Mouse (Mus musculus) kidney, embryonic 15.5 days (tissue): ENCODE measurements around the gene Xrcc5. TPM values are rescaled to one million over a fixed set of nuclear protein-coding genes. Genes with fewer than 3 reads are reported as not detected.
A peak's percentile ranks its signal among the peaks of the same experiment; 100 is the strongest.

Experiments
- ATAC-seq: fragments of 200-750 bp; cut with Nextera tagmentation; replicated peaks from 2 replicates; pipeline ENCODE4 v1.8.0; 2017; ENCODE audit warnings: moderate TSS enrichment; ENCODE audit not compliant: low FRiP score
- H3K27ac ChIP-seq: fragments of 300-500 bp; sonication (generic); 2 replicates; pipeline ENCODE4 v1.5.1; 2015; ENCODE audit warnings: mild to moderate bottlenecking, inconsistent platforms
- H3K27me3 ChIP-seq: fragments of 300-500 bp; sonication (generic); 2 replicates; pipeline ENCODE4 v1.6.1; 2015; ENCODE audit warnings: inconsistent platforms
- H3K36me3 ChIP-seq: fragments of 300-500 bp; sonication (generic); 2 replicates; pipeline ENCODE4 v1.6.1; 2015; ENCODE audit warnings: inconsistent platforms
- H3K4me1 ChIP-seq: fragments of 300-500 bp; sonication (generic); 2 replicates; pipeline ENCODE4 v1.6.1; 2015; ENCODE audit warnings: inconsistent platforms
- H3K4me2 ChIP-seq: fragments of 300-500 bp; sonication (generic); 2 replicates; pipeline ENCODE4 v1.6.1; 2015; ENCODE audit warnings: moderate library complexity, mild to moderate bottlenecking, inconsistent platforms
- H3K4me3 ChIP-seq: fragments of 300-500 bp; sonication (generic); replicated peaks from 2 replicates; pipeline ENCODE4 v1.5.1; 2015; ENCODE audit warnings: mild to moderate bottlenecking, inconsistent platforms
- H3K9ac ChIP-seq: fragments of 300-500 bp; sonication (generic); 2 replicates; pipeline ENCODE4 v1.6.1; 2015; ENCODE audit warnings: mild to moderate bottlenecking, inconsistent platforms
- H3K9me3 ChIP-seq: fragments of 300-500 bp; sonication (generic); replicated peaks from 2 replicates; pipeline ENCODE4 v1.6.1; 2016; ENCODE audit warnings: inconsistent platforms
- WGBS: fragments of 180-500 bp; shearing (Covaris S2); methylation state at CpG from one replicate; pipeline ENCODE4 v1.1.7; 2015; ENCODE audit warnings: mixed read lengths; 5-methylcytosine and 5-hydroxymethylcytosine counted together
- polyA plus RNA-seq: library from polyadenylated mRNA; unstranded; fragments of >200 nt; fragmentation: Nextera tagmentation; extraction: Ambion mirVana; gene quantifications from 2 replicates; pipeline ENCODE4 v1.2.1, GENCODE M21; 2015

Xrcc5 gene
- polyA plus RNA-seq, 1 experiment from 2014 or later = 54.5 TPM

- WGBS = 82% methylated on average over 1 of the region's 1 CpGs
- Histone ChIP-seq H3K36me3 (peaks cover 23% of the 10 kb centered on the region), H3K27me3 (no peaks in the 10 kb centered on the region), H3K9me3 (no peaks in the 10 kb centered on the region), H3K4me1 (no peaks in the 10 kb centered on the region), H3K9ac (no peak overlapping the region), H3K4me3 (no peak overlapping the region), H3K4me2 (no peak overlapping the region), H3K27ac (no peak overlapping the region)
- ATAC-seq = no peak
Observed at GRCm38 (mm10) chr1:72372512-72372911, 65.3 kb downstream of the Xrcc5 start.

- WGBS = 98% methylated on average over 3 of the region's 3 CpGs
- no peak overlapping the region for H3K27ac ChIP-seq
- H3K9me3 ChIP-seq = no peaks in the 10 kb centered on the region
- no peak overlapping the region for H3K9ac ChIP-seq
- H3K4me3 ChIP-seq = no peak overlapping the region
- H3K36me3 ChIP-seq = peaks cover 23% of the 10 kb centered on the region
- no peaks in the 10 kb centered on the region for H3K4me1 ChIP-seq
- no peaks in the 10 kb centered on the region for H3K27me3 ChIP-seq
- H3K4me2 ChIP-seq = no peak overlapping the region
- no peak for ATAC-seq
Observed at GRCm38 (mm10) chr1:72372913-72373312, 65.7 kb downstream of the Xrcc5 start.

GRCm38 (mm10) chr1:72373648-72374047 lies 66.4 kb downstream of the Xrcc5 start:
- H3K36me3 ChIP-seq = peaks cover 20% of the 10 kb centered on the region
- H3K27me3 ChIP-seq = no peaks in the 10 kb centered on the region
- no peaks in the 10 kb centered on the region for H3K4me1 ChIP-seq
- H3K9me3 ChIP-seq = no peaks in the 10 kb centered on the region
- H3K27ac ChIP-seq = no peak overlapping the region
- H3K4me3 ChIP-seq = no peak overlapping the region
- H3K9ac ChIP-seq = no peak overlapping the region
- no peak for ATAC-seq
- H3K4me2 ChIP-seq = no peak overlapping the region
- WGBS = 48% methylated on average over 6 of the region's 6 CpGs

GRCm38 (mm10) chr1:72374049-72374448 lies 66.8 kb downstream of the Xrcc5 start:
- H3K36me3 ChIP-seq = peaks cover 20% of the 10 kb centered on the region
- no peak overlapping the region for H3K4me2 ChIP-seq
- no peaks in the 10 kb centered on the region for H3K27me3 ChIP-seq
- H3K9me3 ChIP-seq = no peaks in the 10 kb centered on the region
- H3K27ac ChIP-seq = no peak overlapping the region
- 62% methylated on average over 4 of the region's 4 CpGs for WGBS
- no peak for ATAC-seq
- H3K4me3 ChIP-seq = no peak overlapping the region
- H3K9ac ChIP-seq = no peak overlapping the region
- H3K4me1 ChIP-seq = no peaks in the 10 kb centered on the region

- Histone ChIP-seq H3K9ac (no peak overlapping the region), H3K36me3 (peaks cover 24% of the 10 kb centered on the region), H3K4me3 (no peak overlapping the region), H3K27me3 (no peaks in the 10 kb centered on the region), H3K4me1 (no peaks in the 10 kb centered on the region), H3K27ac (no peak overlapping the region), H3K4me2 (no peak overlapping the region), H3K9me3 (no peaks in the 10 kb centered on the region)
- ATAC-seq = no peak
- 83% methylated on average over 4 of the region's 4 CpGs for WGBS
Observed at GRCm38 (mm10) chr1:72378151-72378550, 70.9 kb downstream of the Xrcc5 start.

- Histone ChIP-seq H3K27ac (no peak overlapping the region), H3K4me3 (no peak overlapping the region), H3K9me3 (no peaks in the 10 kb centered on the region), H3K27me3 (no peaks in the 10 kb centered on the region), H3K4me1 (no peaks in the 10 kb centered on the region), H3K4me2 (no peak overlapping the region), H3K36me3 (peaks cover 34% of the 10 kb centered on the region), H3K9ac (no peak overlapping the region)
- ATAC-seq = no peak
- 94% methylated on average over 11 of the region's 11 CpGs for WGBS
Observed at GRCm38 (mm10) chr1:72379752-72380353, 72.6 kb downstream of the Xrcc5 start.

- H3K36me3 ChIP-seq = peaks cover 36% of the 10 kb centered on the region
- H3K27me3 ChIP-seq = no peaks in the 10 kb centered on the region
- H3K27ac ChIP-seq = no peak overlapping the region
- H3K9me3 ChIP-seq = no peaks in the 10 kb centered on the region
- H3K4me2 ChIP-seq = no peak overlapping the region
- 96% methylated on average over 3 of the region's 3 CpGs for WGBS
- H3K4me3 ChIP-seq = no peak overlapping the region
- H3K4me1 ChIP-seq = no peaks in the 10 kb centered on the region
- ATAC-seq = no peak
- H3K9ac ChIP-seq = no peak overlapping the region
Observed at GRCm38 (mm10) chr1:72380544-72380943, 73.3 kb downstream of the Xrcc5 start.

GRCm38 (mm10) chr1:72383056-72383455 lies 75.8 kb downstream of the Xrcc5 start:
- WGBS = 91% methylated on average over 7 of the region's 7 CpGs
- Histone ChIP-seq H3K4me2 (no peak overlapping the region), H3K36me3 (peaks cover 61% of the 10 kb centered on the region), H3K4me1 (no peaks in the 10 kb centered on the region), H3K27me3 (no peaks in the 10 kb centered on the region), H3K27ac (no peak overlapping the region), H3K9me3 (no peaks in the 10 kb centered on the region), H3K9ac (no peak overlapping the region), H3K4me3 (no peak overlapping the region)
- no peak for ATAC-seq

GRCm38 (mm10) chr1:72383651-72384050 lies 76.4 kb downstream of the Xrcc5 start:
- H3K27ac ChIP-seq = no peak overlapping the region
- H3K36me3 ChIP-seq = peaks cover 62% of the 10 kb centered on the region
- H3K4me2 ChIP-seq = no peak overlapping the region
- WGBS = 72% methylated on average over 5 of the region's 5 CpGs
- H3K27me3 ChIP-seq = no peaks in the 10 kb centered on the region
- H3K9me3 ChIP-seq = no peaks in the 10 kb centered on the region
- H3K4me3 ChIP-seq = no peak overlapping the region
- no peaks in the 10 kb centered on the region for H3K4me1 ChIP-seq
- no peak overlapping the region for H3K9ac ChIP-seq
- no peak for ATAC-seq

GRCm38 (mm10) chr1:72390420-72390819 lies 83.2 kb downstream of the Xrcc5 start:
- Histone ChIP-seq H3K9me3 (no peaks in the 10 kb centered on the region), H3K27me3 (no peaks in the 10 kb centered on the region), H3K27ac (no peak overlapping the region), H3K36me3 (peaks cover 49% of the 10 kb centered on the region), H3K9ac (no peak overlapping the region), H3K4me2 (no peak overlapping the region), H3K4me3 (no peak overlapping the region), H3K4me1 (no peaks in the 10 kb centered on the region)
- no peak for ATAC-seq
- 76% methylated on average over 4 of the region's 4 CpGs for WGBS

- Histone ChIP-seq H3K27ac (no peak overlapping the region), H3K9me3 (no peaks in the 10 kb centered on the region), H3K4me2 (no peak overlapping the region), H3K4me1 (peaks cover 23% of the 10 kb centered on the region), H3K9ac (no peak overlapping the region), H3K4me3 (no peak overlapping the region), H3K27me3 (no peaks in the 10 kb centered on the region), H3K36me3 (peaks cover 22% of the 10 kb centered on the region)
- ATAC-seq = no peak
- 78% methylated on average over 8 of the region's 8 CpGs for WGBS
Observed at GRCm38 (mm10) chr1:72399720-72400401, 92.6 kb downstream of the Xrcc5 start.

- H3K36me3 ChIP-seq = peaks cover 14% of the 10 kb centered on the region
- H3K27me3 ChIP-seq = no peaks in the 10 kb centered on the region
- peak overlapping the region; percentile 33; the same call in 1 of the 2 replicates for H3K27ac ChIP-seq
- no peaks in the 10 kb centered on the region for H3K9me3 ChIP-seq
- H3K4me3 ChIP-seq = no peak overlapping the region
- H3K9ac ChIP-seq = no peak overlapping the region
- ATAC-seq = no peak
- H3K4me2 ChIP-seq = no peak overlapping the region
- H3K4me1 ChIP-seq = peaks cover 23% of the 10 kb centered on the region
- 67% methylated on average over 9 of the region's 9 CpGs for WGBS
Observed at GRCm38 (mm10) chr1:72400616-72401015, 93.4 kb downstream of the Xrcc5 start.
